Mouse (Mus musculus): ENCODE data around the gene Ift22.
"Not testable (repeated sequence)": the region's sequence is repeated elsewhere in the genome, so short reads cannot be mapped to it uniquely, and the experiment has no call there.

The Ift22 gene

GRCm38 (mm10) chr5:136947874-136948273, 39.9 kb downstream of the Ift22 start:
- no peak for DNase-seq (ENCODE audit: low read depth)

GRCm38 (mm10) chr5:136949551-136950336, 41.8 kb downstream of the Ift22 start:
- not testable (repeated sequence) for DNase-seq (ENCODE audit: low read depth)

GRCm38 (mm10) chr5:136950521-136950920, 42.6 kb downstream of the Ift22 start:
- DNase-seq (ENCODE audit: low read depth) = no peak

- DNase-seq (ENCODE audit: low read depth) = no peak
Measured at GRCm38 (mm10) chr5:136952153-136952552, 44.2 kb downstream of the Ift22 start.

- peak; percentile 88 for DNase-seq (ENCODE audit: low read depth)
Measured at GRCm38 (mm10) chr5:136953015-136953414, 45.1 kb downstream of the Ift22 start, which contains the start of gene Fis1. Gene Fis1, plus strand, starts transcription at chr5:136953275.

GRCm38 (mm10) chr5:136953440-136953951, 45.5 kb downstream of the Ift22 start:
- DNase-seq (ENCODE audit: low read depth) = peak; percentile 20

GRCm38 (mm10) chr5:136955622-136956021, 47.7 kb downstream of the Ift22 start:
- no peak for DNase-seq (ENCODE audit: low read depth)

GRCm38 (mm10) chr5:136957250-136957649, 49.3 kb downstream of the Ift22 start:
- DNase-seq (ENCODE audit: low read depth) = no peak

- DNase-seq (ENCODE audit: low read depth) = no peak
Measured at GRCm38 (mm10) chr5:136958991-136959605, 51.1 kb downstream of the Ift22 start.

GRCm38 (mm10) chr5:136960053-136960452, 52.1 kb downstream of the Ift22 start:
- DNase-seq (ENCODE audit: low read depth) = no peak

GRCm38 (mm10) chr5:136961334-136961982, 53.5 kb downstream of the Ift22 start:
- peak; percentile 16 for DNase-seq (ENCODE audit: low read depth)

GRCm38 (mm10) chr5:136961983-136962461, 54.1 kb downstream of the Ift22 start:
- DNase-seq (ENCODE audit: low read depth) = peak; percentile 94

GRCm38 (mm10) chr5:136962501-136962900, 54.6 kb downstream of the Ift22 start:
- peak; percentile 90 for DNase-seq (ENCODE audit: low read depth)

- DNase-seq (ENCODE audit: low read depth) = no peak
Measured at GRCm38 (mm10) chr5:136962966-136963540, 55.1 kb downstream of the Ift22 start.
